Mouse (Mus musculus): ENCODE data around the gene Gbp8.
"Not testable (repeated sequence)": the region's sequence is repeated elsewhere in the genome, so short reads cannot be mapped to it uniquely, and the experiment has no call there.

DNA sequence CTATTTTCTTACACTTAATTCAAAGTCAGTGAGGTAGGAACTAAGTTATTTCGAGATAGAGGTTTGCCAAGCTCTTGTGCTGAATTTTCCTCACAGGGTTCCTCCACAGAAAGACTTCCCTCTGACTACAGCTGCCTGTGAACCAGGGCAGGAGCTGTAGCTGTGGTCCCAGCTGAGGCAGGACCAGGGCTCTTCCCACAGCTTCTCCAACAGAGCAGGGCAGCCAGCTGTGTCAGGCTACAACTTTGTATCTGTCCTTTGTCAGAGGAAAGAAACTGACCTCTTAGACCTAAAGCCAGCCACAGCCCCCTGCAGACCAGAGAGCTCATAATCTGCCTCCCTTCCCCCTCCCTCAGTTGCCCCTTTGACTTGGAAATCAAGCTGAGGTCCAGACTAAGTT is 29.6 kb downstream of the Gbp8 start:
- TF ChIP-seq CTCF (IDR thresholded peaks at IDR 0.05; ENCODE audit: borderline replicate concordance, insufficient read depth, low read length); POLR2A (IDR thresholded peaks at IDR 0.05; ENCODE audit: low read depth, low read length): not testable (repeated sequence)
